Mouse (Mus musculus): ENCODE data around the gene Ankrd26. TPM values are rescaled to one million over a fixed set of nuclear protein-coding genes. Genes with fewer than 3 reads are reported as not detected.

Ankrd26 gene
- polyA plus RNA-seq, 1 experiment from 2014 or later = 12.9 TPM

- Histone ChIP-seq H3K4me3 (ENCODE audit: low read depth, low read length) (no peak overlapping the region), H3K4me1 (ENCODE audit: control insufficient read depth, insufficient read depth, low read length) (no peaks in the 10 kb centered on the region), H3K27ac (ENCODE audit: low read depth, low read length) (no peak overlapping the region), H3K9ac (ENCODE audit: low read length) (no peak overlapping the region), H3K4me2 (ENCODE audit: low read length) (no peak overlapping the region), H3K9me3 (replicated peaks; ENCODE audit: control insufficient read depth, low read length) (no peaks in the 10 kb centered on the region), H3K36me3 (ENCODE audit: control insufficient read depth, insufficient read depth, low read length) (peaks cover 88% of the 10 kb centered on the region), H3K27me3 (replicated peaks; ENCODE audit: control insufficient read depth, insufficient read depth, low read length) (no peaks in the 10 kb centered on the region)
- 90% methylated on average over 7 of the region's 7 CpGs for WGBS
- DNase-seq (ENCODE audit: low spot score) = no peak
- no peak for ATAC-seq
Observed at GRCm38 (mm10) chr6:118520668-118521067, 41.4 kb downstream of the Ankrd26 start.

GRCm38 (mm10) chr6:118513335-118514012, 48.6 kb downstream of the Ankrd26 start:
- Histone ChIP-seq H3K27me3 (replicated peaks; ENCODE audit: control insufficient read depth, insufficient read depth, low read length) (no peaks in the 10 kb centered on the region), H3K9ac (ENCODE audit: low read length) (no peak overlapping the region), H3K36me3 (ENCODE audit: control insufficient read depth, insufficient read depth, low read length) (peaks cover 65% of the 10 kb centered on the region), H3K4me3 (ENCODE audit: low read depth, low read length) (no peak overlapping the region), H3K9me3 (replicated peaks; ENCODE audit: control insufficient read depth, low read length) (no peaks in the 10 kb centered on the region), H3K4me1 (ENCODE audit: control insufficient read depth, insufficient read depth, low read length) (no peaks in the 10 kb centered on the region), H3K27ac (ENCODE audit: low read depth, low read length) (no peak overlapping the region), H3K4me2 (ENCODE audit: low read length) (no peak overlapping the region)
- ATAC-seq = no peak
- WGBS = 94% methylated on average over 12 of the region's 12 CpGs
- no peak for DNase-seq (ENCODE audit: low spot score)

- Histone ChIP-seq H3K9me3 (replicated peaks; ENCODE audit: control insufficient read depth, low read length) (no peaks in the 10 kb centered on the region), H3K4me3 (ENCODE audit: low read depth, low read length) (no peak overlapping the region), H3K4me2 (ENCODE audit: low read length) (no peak overlapping the region), H3K27me3 (replicated peaks; ENCODE audit: control insufficient read depth, insufficient read depth, low read length) (no peaks in the 10 kb centered on the region), H3K36me3 (ENCODE audit: control insufficient read depth, insufficient read depth, low read length) (peaks cover 13% of the 10 kb centered on the region), H3K9ac (ENCODE audit: low read length) (no peak overlapping the region), H3K27ac (ENCODE audit: low read depth, low read length) (no peak overlapping the region), H3K4me1 (ENCODE audit: control insufficient read depth, insufficient read depth, low read length) (no peaks in the 10 kb centered on the region)
- DNase-seq (ENCODE audit: low spot score) (no peak), ATAC-seq (no peak)
- WGBS = 89% methylated on average over 7 of the region's 7 CpGs
Observed at GRCm38 (mm10) chr6:118499010-118499409, 63.0 kb downstream of the Ankrd26 start.

DNA sequence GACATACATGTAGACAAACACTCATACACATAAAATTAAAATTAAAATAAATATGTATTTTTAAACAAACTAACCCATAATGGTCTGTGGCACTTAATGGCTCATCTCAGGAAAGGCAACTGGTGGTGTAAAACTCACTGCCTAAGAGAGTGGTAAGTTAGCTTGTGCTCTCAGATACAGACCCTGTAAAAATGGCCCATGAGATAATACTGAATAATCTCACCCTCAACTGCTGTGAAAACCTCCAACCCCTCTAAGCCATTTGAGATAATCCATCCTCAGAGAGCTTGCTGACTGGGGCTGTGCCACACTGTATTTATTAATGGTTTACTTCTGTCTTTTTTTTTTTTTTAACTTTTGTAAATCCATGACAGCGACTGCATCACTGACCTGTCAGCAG, 79.9 kb downstream of the Ankrd26 start:
- Histone ChIP-seq H3K27me3 (replicated peaks; ENCODE audit: control insufficient read depth, insufficient read depth, low read length) (peaks cover 30% of the 10 kb centered on the region), H3K4me3 (ENCODE audit: low read depth, low read length) (no peak overlapping the region), H3K36me3 (ENCODE audit: control insufficient read depth, insufficient read depth, low read length) (no peaks in the 10 kb centered on the region), H3K27ac (ENCODE audit: low read depth, low read length) (no peak overlapping the region), H3K4me2 (ENCODE audit: low read length) (no peak overlapping the region), H3K9ac (ENCODE audit: low read length) (no peak overlapping the region), H3K4me1 (ENCODE audit: control insufficient read depth, insufficient read depth, low read length) (peaks cover 8% of the 10 kb centered on the region), H3K9me3 (replicated peaks; ENCODE audit: control insufficient read depth, low read length) (no peaks in the 10 kb centered on the region)
- ATAC-seq (no peak), DNase-seq (ENCODE audit: low spot score) (no peak)
- WGBS = 75% methylated on average over 1 of the region's 1 CpGs

DNA sequence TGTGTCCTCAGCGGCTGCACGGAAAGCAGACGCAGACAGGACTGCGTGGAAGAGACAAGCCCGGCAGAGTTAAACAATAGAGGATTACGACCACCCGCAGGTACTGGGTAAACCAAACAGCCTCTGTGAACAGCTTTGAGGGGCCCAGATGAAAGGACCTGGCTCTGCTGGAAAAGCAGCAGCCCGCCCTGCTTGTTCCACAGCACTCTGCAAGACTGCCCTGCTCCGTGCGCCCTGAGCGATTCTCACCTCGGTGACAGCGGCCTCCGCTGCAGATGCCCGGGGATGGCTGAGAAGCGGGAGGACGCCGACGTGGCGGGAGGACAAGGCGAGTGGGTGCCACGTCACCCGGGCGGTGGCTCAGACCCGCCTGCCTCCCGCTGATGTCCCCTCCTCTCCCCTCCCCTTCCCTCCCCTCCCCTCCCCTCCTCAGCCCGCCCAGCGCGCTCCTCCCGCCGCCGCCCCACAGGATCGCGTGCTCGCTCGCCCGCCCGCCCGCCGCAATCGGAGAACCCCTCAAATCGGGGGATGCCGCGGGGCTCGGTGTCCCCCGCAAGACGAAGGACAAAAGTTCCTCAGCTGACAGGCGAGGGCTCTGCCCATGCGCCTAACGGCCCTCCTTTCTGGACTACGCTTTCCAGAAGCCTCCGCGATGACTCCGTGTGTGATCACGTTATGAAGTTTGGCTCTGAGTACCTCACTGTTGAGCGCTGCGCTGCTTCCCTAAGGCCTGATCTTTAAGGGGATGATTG, 82.9 kb downstream of the Ankrd26 start, which contains the start of gene Zfp9:
TSS of gene Zfp9 (minus strand) at position 364 of the 752 bp plus-strand sequence.
- H3K27me3 ChIP-seq (replicated peaks; ENCODE audit: control insufficient read depth, insufficient read depth, low read length) = peaks cover 48% of the 10 kb centered on the region
- WGBS = under 1% methylated on average over 43 of the region's 57 CpGs

GRCm38 (mm10) chr6:118477875-118478785, 83.9 kb downstream of the Ankrd26 start:
- Histone ChIP-seq H3K36me3 (ENCODE audit: control insufficient read depth, insufficient read depth, low read length) (no peaks in the 10 kb centered on the region), H3K9ac (ENCODE audit: low read length) (peak overlapping the region; percentile 65), H3K9me3 (replicated peaks; ENCODE audit: control insufficient read depth, low read length) (no peaks in the 10 kb centered on the region), H3K4me1 (ENCODE audit: control insufficient read depth, insufficient read depth, low read length) (peaks cover 9% of the 10 kb centered on the region), H3K4me3 (ENCODE audit: low read depth, low read length) (peak overlapping the region; percentile 52), H3K4me2 (ENCODE audit: low read length) (peak overlapping the region; percentile 65), H3K27ac (ENCODE audit: low read depth, low read length) (0 out of 2 replicates have a peak overlapping the region, but pooled peaks have one; percentile 83), H3K27me3 (replicated peaks; ENCODE audit: control insufficient read depth, insufficient read depth, low read length) (peaks cover 45% of the 10 kb centered on the region)
- peak; percentile 88 for DNase-seq (ENCODE audit: low spot score)
- 7% methylated on average over 10 of the region's 10 CpGs for WGBS
- peak; percentile 50 for ATAC-seq

More for the DNA sequence above, 82.9 kb downstream of the Ankrd26 start, which contains the start of gene Zfp9:
- Histone ChIP-seq H3K4me2 (ENCODE audit: low read length) (peak within 1 kb of the TSS; percentile 65), H3K4me3 (ENCODE audit: low read depth, low read length) (peak within 1 kb of the TSS; percentile 52), H3K4me1 (ENCODE audit: control insufficient read depth, insufficient read depth, low read length) (peaks cover 9% of the 10 kb centered on the region), H3K36me3 (ENCODE audit: control insufficient read depth, insufficient read depth, low read length) (no peaks in the 10 kb centered on the region), H3K27ac (ENCODE audit: low read depth, low read length) (peak within 1 kb of the TSS; percentile 83), H3K9me3 (replicated peaks; ENCODE audit: control insufficient read depth, low read length) (no peaks in the 10 kb centered on the region), H3K9ac (ENCODE audit: low read length) (peak within 1 kb of the TSS; percentile 65)
- ATAC-seq (peak; percentile 87), DNase-seq (ENCODE audit: low spot score) (peak; percentile 87)

DNA sequence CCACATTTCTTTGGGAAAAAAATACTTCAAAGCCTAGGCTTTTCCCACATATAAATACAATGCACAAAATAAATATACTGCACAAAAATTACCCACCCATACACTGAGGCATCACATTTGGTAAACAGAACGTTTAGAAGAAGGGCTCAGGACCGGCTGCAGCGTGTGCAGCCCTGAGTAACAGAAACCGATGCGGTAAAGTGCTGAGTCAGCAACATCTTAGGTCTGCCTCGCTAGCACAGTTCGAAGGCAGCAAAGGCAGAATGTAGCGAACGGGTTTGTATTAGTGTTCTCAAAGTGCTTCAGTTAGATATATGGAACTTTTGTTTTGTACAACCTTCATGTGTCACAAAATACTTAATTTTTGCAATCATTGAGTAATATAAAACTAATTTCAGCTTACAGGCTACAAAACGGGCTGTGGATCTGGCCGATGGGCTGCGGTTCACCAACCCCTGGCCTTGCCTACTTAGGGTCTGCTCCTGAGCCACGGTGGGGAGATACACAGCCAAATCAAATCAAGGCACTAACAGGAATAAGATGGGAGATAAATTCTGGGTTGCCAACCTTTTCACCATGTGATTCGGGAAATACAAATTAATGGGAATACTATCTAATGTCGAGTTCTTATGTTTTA, 99.8 kb downstream of the Ankrd26 start:
- DNase-seq (ENCODE audit: low spot score) = no peak
- H3K27ac ChIP-seq (ENCODE audit: low read depth, low read length) = no peak overlapping the region
- H3K9me3 ChIP-seq (replicated peaks; ENCODE audit: control insufficient read depth, low read length) = no peaks in the 10 kb centered on the region
- ATAC-seq = no peak
- no peaks in the 10 kb centered on the region for H3K4me1 ChIP-seq (ENCODE audit: control insufficient read depth, insufficient read depth, low read length)
- 82% methylated on average over 15 of the region's 15 CpGs for WGBS
- H3K4me2 ChIP-seq (ENCODE audit: low read length) = no peak overlapping the region
- H3K36me3 ChIP-seq (ENCODE audit: control insufficient read depth, insufficient read depth, low read length) = peaks cover 26% of the 10 kb centered on the region
- H3K9ac ChIP-seq (ENCODE audit: low read length) = no peak overlapping the region
- no peaks in the 10 kb centered on the region for H3K27me3 ChIP-seq (replicated peaks; ENCODE audit: control insufficient read depth, insufficient read depth, low read length)
- no peak overlapping the region for H3K4me3 ChIP-seq (ENCODE audit: low read depth, low read length)

DNA sequence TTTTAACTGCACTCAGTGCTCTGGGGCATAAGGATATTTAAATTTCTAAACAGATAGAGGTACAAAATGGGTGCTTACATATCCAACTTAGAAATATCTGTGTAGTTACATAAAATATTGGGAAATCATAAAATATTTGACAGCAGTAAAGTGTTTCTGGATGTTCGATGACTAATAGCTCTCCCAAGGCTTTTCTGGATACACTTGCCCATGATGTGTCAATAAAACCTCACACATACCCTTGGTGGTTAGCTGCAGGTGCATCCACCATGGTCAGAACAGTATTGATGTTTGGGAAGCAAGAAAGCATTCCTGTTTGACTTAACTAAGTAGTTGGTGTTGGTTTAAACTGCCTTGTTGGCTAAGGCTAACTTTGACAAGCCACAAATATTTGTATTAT, 104.3 kb downstream of the Ankrd26 start:
- Histone ChIP-seq H3K9ac (ENCODE audit: low read length) (no peak overlapping the region), H3K4me1 (ENCODE audit: control insufficient read depth, insufficient read depth, low read length) (0 out of 2 replicates have a peak, but pooled peaks cover 5% of the 10 kb centered on the region), H3K4me2 (ENCODE audit: low read length) (no peak overlapping the region), H3K36me3 (ENCODE audit: control insufficient read depth, insufficient read depth, low read length) (no peaks in the 10 kb centered on the region), H3K27ac (ENCODE audit: low read depth, low read length) (no peak overlapping the region), H3K4me3 (ENCODE audit: low read depth, low read length) (no peak overlapping the region), H3K9me3 (replicated peaks; ENCODE audit: control insufficient read depth, low read length) (no peaks in the 10 kb centered on the region), H3K27me3 (replicated peaks; ENCODE audit: control insufficient read depth, insufficient read depth, low read length) (no peaks in the 10 kb centered on the region)
- no peak for ATAC-seq
- WGBS = 93% methylated on average over 1 of the region's 1 CpGs
- DNase-seq (ENCODE audit: low spot score) = no peak
